7 mouse cellular contexts compared by ENCODE assay signal in genomic region chr1:37802291-37802690, GRCm38 (mm10).
DNase-seq lines count a peak whose midpoint lies in the region; ATAC-seq and TF ChIP-seq lines count a peak whose summit lies in the region.
"Not testable (repeated sequence)": the region's sequence is repeated elsewhere in the genome, so short reads cannot be mapped to it uniquely, and the experiment has no call there.

No protein-coding gene starts in this region.

- TF ChIP-seq CTCF in intestine, postnatal 0 days (IDR thresholded peaks at IDR 0.05; ENCODE audit: low read depth), result peak; percentile 64

- not testable (repeated sequence) for H3K4me2 ChIP-seq in intestine, postnatal 0 days (replicated peaks; ENCODE audit: low read depth)

- H3K4me3 ChIP-seq in embryonic facial prominence, embryonic 10.5 days; intestine, postnatal 0 days (ENCODE audit: low read depth, low read length): not testable (repeated sequence)

- not testable (repeated sequence) for H3K9me3 ChIP-seq in embryonic facial prominence, embryonic 10.5 days; intestine, postnatal 0 days (ENCODE audit: control insufficient read depth)

- not testable (repeated sequence) for H3K27ac ChIP-seq in embryonic facial prominence, embryonic 10.5 days (replicated peaks); intestine, postnatal 0 days (ENCODE audit: low read depth, low read length)

- ATAC-seq in intestine, postnatal 0 days, result not testable (repeated sequence)

- intact Hi-C loops in left cerebral cortex, postnatal 14 days (cut with DNase I), result loop anchor here (10.0 kb wide), 1 partner anchor 127 kb away; no protein-coding TSS in a partner anchor

- DNase-seq in adipocyte (ENCODE audit: low spot score), result peak; percentile 17
- DNase-seq in cerebellum, adult 8-10 months, result peak; percentile 2
- DNase-seq in embryonic facial prominence, embryonic 10.5 days (ENCODE audit: low spot score), result peak; percentile 10
- DNase-seq in left cerebral cortex, postnatal 14 days (ENCODE audit: low spot score in 2 of 2), result peak; percentile 6 to 20
- DNase-seq in lung, postnatal 36 days, result peak; percentile 21
- peak; percentile 11 for DNase-seq in right cerebral cortex, postnatal 14 days

- H3K9ac ChIP-seq in intestine, postnatal 0 days (ENCODE audit: low read depth, low read length), result not testable (repeated sequence)

- H3K27me3 ChIP-seq in embryonic facial prominence, embryonic 10.5 days (replicated peaks; ENCODE audit: low read depth, poor library complexity, severe bottlenecking); intestine, postnatal 0 days (replicated peaks; ENCODE audit: control insufficient read depth, insufficient read depth, low read length): not testable (repeated sequence)

- 76% methylated on average over 1 of the region's 1 CpGs for WGBS in embryonic facial prominence, embryonic 10.5 days
- 90% methylated on average over 1 of the region's 1 CpGs for WGBS in intestine, postnatal 0 days

- H3K4me1 ChIP-seq in embryonic facial prominence, embryonic 10.5 days; intestine, postnatal 0 days (replicated peaks; ENCODE audit: control insufficient read depth, insufficient read depth, low read length): not testable (repeated sequence)

- not testable (repeated sequence) for H3K36me3 ChIP-seq in embryonic facial prominence, embryonic 10.5 days (replicated peaks); intestine, postnatal 0 days (ENCODE audit: control insufficient read depth, insufficient read depth)
